7 mouse cellular contexts compared by ENCODE assay signal in genomic region chr2:12709156-12709923, GRCm38 (mm10).
DNase-seq lines count a peak whose midpoint lies in the region; ATAC-seq and TF ChIP-seq lines count a peak whose summit lies in the region.

No protein-coding gene starts in this region.

- H3K27ac ChIP-seq in cerebellum, adult 2 months (ENCODE audit: insufficient read depth, low read length): no peak overlapping the region
- 0 out of 2 replicates have a peak overlapping the region, but pooled peaks have one; percentile 17 for H3K27ac ChIP-seq in hindbrain, embryonic 12.5 days
- H3K27ac ChIP-seq in lung, postnatal 0 days (ENCODE audit: low read length): no peak overlapping the region

- peak; percentile 62 for TF ChIP-seq CTCF in cerebellum, adult 2 months (IDR thresholded peaks at IDR 0.05; ENCODE audit: borderline replicate concordance, insufficient read depth, low read depth, low read length)
- peak; percentile 81 for TF ChIP-seq CTCF in lung, postnatal 0 days (IDR thresholded peaks at IDR 0.05)

- peaks cover 4% of the 10 kb centered on the region; the same call in 1 of the 2 replicates for H3K4me1 ChIP-seq in cerebellum, adult 2 months (ENCODE audit: control insufficient read depth, insufficient read depth, low read length)
- 0 out of 2 replicates have a peak, but pooled peaks cover 6% of the 10 kb centered on the region for H3K4me1 ChIP-seq in hindbrain, embryonic 12.5 days
- H3K4me1 ChIP-seq in lung, postnatal 0 days (ENCODE audit: insufficient read depth, low read depth, low read length): no peaks in the 10 kb centered on the region

- DNase-seq in T-cell, adult 2 months (ENCODE audit: low spot score): peak; percentile 3
- DNase-seq in cerebellum, adult 2 months: peak; percentile 37 to 54
- DNase-seq in layer of hippocampus, adult 9-11 months: peak; percentile 73
- DNase-seq in lung, postnatal 0 days (ENCODE audit: low spot score): peak; percentile 81
- peak; percentile 70 to 76 for DNase-seq in right cerebral cortex, adult 2 months (ENCODE audit: low spot score in 2 of 2)

- peak overlapping the region; percentile 55 for H3K4me3 ChIP-seq in cerebellum, adult 2 months (replicated peaks; ENCODE audit: insufficient read depth, low read depth, low read length)
- H3K4me3 ChIP-seq in hindbrain, embryonic 12.5 days: no peak overlapping the region
- no peak overlapping the region for H3K4me3 ChIP-seq in lung, postnatal 0 days (ENCODE audit: low read depth, low read length)

- peak; percentile 61; the same call in 1 of the 2 replicates for TF ChIP-seq EP300 in lung, postnatal 0 days (IDR thresholded peaks at IDR 0.05)

- no peak for TF ChIP-seq POLR2A in cerebellum, adult 2 months (IDR thresholded peaks at IDR 0.05; ENCODE audit: borderline replicate concordance, insufficient read depth, low read length)

- peak; percentile 93 for ATAC-seq in frontal cortex, adult (ENCODE audit: low TSS enrichment)
- peak; percentile 66 for ATAC-seq in hindbrain, embryonic 12.5 days (ENCODE audit: low FRiP score)
- ATAC-seq in lung, postnatal 0 days: peak; percentile 76

- peak overlapping the region; percentile 33 for H3K4me2 ChIP-seq in hindbrain, embryonic 12.5 days (replicated peaks)
- H3K4me2 ChIP-seq in lung, postnatal 0 days (replicated peaks; ENCODE audit: low read depth, low read length): 0 out of 2 replicates have a peak overlapping the region, but pooled peaks have one; percentile 1

- H3K9ac ChIP-seq in hindbrain, embryonic 12.5 days: no peak overlapping the region
- H3K9ac ChIP-seq in lung, postnatal 0 days (replicated peaks; ENCODE audit: low read depth): no peak overlapping the region

- H3K9me3 ChIP-seq in hindbrain, embryonic 12.5 days (replicated peaks): no peaks in the 10 kb centered on the region
- no peaks in the 10 kb centered on the region for H3K9me3 ChIP-seq in lung, postnatal 0 days (ENCODE audit: low read length)

- WGBS in cerebellum, adult 2 months: 6% methylated on average over 16 of the region's 16 CpGs
- WGBS in hindbrain, embryonic 12.5 days: 42% methylated on average over 16 of the region's 16 CpGs
- 9% methylated on average over 16 of the region's 16 CpGs for WGBS in lung, postnatal 0 days

- no peaks in the 10 kb centered on the region for H3K27me3 ChIP-seq in cerebellum, adult 2 months (ENCODE audit: control insufficient read depth, insufficient read depth, low read length)
- no peaks in the 10 kb centered on the region for H3K27me3 ChIP-seq in hindbrain, embryonic 12.5 days
- H3K27me3 ChIP-seq in lung, postnatal 0 days (replicated peaks; ENCODE audit: insufficient read depth, low read length): no peaks in the 10 kb centered on the region

- no peaks in the 10 kb centered on the region for H3K36me3 ChIP-seq in hindbrain, embryonic 12.5 days
- H3K36me3 ChIP-seq in lung, postnatal 0 days (ENCODE audit: insufficient read depth, low read length): no peaks in the 10 kb centered on the region

Comparison
In these comparisons a context has a peak if more than half of its experiments do, and no peak if none do; other contexts are left out.
1. DNase-seq: peak in every context shown above with its lines; median percentile 81 in lung, postnatal 0 days; 73 in layer of hippocampus, adult 9-11 months; 73 in right cerebral cortex, adult 2 months; 46 in cerebellum, adult 2 months; 3 in T-cell, adult 2 months.